Mouse (Mus musculus) frontal cortex, postnatal 14 days (tissue): ENCODE results near the gene 2300009A05Rik.

Experiments
- DNase-seq, 2 experiments: peaks; one replicate each; pipeline ENCODE4 v3.0.0; 2022; ENCODE audit warnings: low spot score in 2 of 2

Gene 2300009A05Rik

DNA sequence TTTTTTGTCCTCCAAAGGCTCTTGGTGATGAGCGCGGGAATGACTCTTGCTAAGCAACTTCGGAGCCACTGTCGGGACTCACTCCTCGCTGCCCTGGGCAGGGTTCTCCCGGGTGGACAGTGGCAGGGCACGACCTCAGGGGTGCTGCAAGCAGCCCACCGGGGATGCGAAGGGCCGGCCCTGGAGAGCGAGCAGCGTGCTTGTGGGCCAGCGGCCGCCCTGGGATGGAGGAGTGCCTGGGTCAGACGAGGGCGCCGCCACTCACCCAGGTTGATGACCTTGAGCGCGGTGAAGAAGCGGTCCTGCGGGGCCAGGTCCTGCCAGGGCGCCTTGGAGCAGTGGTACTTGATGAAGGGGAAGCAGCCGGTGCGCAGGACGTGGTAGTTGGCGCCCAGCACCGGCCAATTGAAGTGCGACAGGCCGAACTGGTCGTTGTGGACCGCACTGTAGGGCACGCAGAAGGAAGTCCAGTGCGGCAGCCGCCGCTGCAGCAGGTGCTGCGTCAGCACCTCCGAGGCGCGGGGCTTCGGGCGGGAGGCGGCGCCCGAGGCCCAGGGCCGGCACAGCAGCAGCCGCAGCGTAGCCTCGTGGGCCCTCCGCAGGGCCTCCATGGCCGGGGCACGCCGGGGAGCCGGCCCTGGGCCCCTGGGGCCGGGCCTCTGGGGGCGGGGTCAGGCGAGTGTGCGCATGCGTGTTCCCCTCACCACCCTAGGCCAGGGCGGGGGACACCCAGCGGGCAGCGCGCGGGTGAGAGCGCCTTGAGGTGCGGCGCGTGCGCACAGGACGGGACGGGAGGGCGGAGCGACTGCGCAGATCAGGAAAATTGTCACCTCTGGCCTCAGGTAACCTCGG lies at the start of gene 2300009A05Rik:
Gene 2300009A05Rik (minus strand): TSS at position 636 of the 852 bp plus-strand sequence.
- DNase-seq, result peak; percentile 87

DNA sequence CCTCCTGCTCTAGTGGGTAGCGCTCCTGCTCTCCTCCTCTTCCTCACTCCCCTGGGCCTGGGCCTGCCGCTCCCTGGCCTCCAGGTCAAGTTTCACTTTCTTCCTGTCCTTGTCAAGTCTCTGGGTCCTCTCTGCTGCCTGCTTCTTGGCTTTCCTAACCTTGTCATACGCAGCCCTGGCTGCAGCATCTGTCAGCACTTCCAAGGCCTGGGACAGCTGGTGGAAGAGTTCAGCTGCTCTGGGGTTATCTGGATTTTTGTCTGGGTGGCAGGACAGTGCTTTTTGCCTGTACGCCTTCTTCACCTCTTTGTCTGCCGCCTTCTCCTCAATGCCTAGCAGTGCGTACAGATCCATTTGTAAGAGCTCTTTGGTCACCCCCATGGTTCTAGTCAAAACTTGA lies 44.6 kb upstream of the 2300009A05Rik start:
- no peak for DNase-seq

GRCm38 (mm10) chr9:63430652-63431051 lies 31.6 kb upstream of the 2300009A05Rik start:
- DNase-seq, result no peak

DNA sequence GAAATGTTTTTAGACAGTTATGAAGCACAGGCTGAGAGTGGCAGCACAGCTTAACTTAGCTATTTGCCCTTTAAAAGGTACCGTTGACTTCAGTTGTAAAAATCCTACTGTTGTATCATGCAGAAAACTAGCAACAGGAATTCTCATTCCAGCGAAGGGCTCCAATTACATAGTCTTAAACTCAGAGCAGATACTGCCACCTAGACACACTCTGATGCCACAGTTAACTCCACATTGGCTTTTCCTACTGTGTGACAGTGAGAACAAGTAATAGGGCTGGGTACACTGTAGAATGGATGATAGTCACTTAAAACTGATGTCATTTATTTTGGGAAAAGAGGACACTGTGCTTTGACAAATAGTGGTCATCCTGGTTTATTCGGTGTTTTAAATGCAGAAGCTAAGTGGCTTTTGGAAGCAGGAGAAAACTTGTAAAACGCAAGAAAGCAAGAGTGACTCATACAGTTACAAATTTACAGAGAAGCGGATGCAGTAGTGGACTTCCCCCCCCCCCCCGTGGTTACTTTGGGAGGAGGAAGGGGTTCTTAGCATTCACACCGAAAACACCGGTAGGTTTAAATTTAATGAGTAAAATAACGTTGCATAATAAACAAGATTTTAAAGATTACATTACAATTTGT lies 22.2 kb upstream of the 2300009A05Rik start:
- DNase-seq, result no peak

GRCm38 (mm10) chr9:63420396-63420795 lies 21.4 kb upstream of the 2300009A05Rik start:
- no peak for DNase-seq

DNA sequence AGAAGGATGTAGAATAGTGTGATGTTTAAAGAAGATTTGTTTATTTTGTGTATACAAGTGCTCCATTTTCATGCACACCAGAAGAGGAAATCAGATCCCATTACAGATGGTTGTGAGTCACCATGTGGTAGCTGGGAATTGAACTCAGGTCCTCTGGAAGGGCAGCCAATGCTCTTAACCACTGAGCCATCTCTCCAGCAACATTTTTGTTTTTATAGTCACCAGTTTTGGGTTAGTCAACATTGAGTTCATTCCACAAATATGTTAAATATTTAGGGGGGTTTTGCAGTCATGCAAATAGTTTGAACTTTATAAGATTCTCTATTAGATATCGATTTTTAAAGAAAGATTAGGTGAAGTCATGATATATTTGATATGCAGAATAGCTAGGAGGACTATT lies 1.1 kb upstream of the 2300009A05Rik start:
- DNase-seq, result no peak

DNA sequence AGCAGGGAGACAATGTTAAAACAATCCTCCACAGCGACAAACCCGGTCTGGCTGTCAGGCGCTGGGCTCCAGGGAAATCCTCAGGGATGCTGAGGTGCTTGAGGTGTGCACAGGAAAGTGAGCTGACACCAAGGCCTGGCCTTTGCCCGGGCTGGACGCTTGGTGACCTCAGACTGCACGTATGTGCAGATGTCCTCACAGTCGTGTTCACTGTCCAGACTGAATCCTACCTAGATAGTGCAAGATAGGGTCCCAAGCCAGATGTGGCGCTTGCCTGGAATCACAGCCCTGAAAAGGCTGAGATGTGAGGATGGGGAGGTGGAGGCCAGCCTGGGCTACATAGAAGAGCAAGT lies 393 bp upstream of the 2300009A05Rik start:
- DNase-seq, result no peak

GRCm38 (mm10) chr9:63395612-63396011 lies 3.4 kb downstream of the 2300009A05Rik start:
- DNase-seq, result no peak

DNA sequence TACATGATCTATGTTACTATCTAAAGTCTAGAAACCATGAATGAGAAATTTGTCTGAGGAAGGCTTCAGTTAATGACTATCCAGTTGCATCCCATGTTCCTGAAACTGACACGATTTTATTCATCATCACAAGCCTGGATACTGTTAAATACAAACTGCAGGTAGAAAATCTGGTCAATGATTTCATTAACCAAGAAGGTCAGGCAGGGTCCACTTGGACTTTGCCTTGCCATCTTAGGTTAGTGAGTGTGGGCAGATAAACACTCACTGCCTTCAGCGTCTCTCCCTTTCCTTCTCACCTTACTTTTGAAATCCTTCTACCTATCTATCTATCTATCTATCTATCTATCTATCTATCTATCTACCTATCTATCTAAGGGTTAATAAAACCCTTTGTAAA lies 7.7 kb downstream of the 2300009A05Rik start:
- DNase-seq, result no peak

DNA sequence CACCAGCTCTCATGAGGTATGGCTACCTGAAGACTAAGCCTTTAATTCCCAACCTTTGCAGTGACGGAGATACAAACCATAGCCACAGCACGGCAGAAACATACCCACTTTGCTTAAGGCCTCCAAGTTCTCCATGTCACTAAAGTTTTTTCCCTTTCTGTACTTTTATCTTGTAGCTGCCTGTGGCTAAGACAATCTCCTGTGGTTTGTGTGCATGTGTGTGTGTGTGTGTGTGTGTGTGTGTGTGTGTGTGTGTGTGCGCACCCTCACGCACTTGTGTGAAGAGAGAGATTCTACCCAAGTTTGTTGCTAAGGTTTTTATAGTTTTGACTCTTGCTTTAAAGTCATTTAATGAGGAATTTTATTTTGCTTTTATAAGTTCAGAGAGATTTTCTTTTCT lies 16.3 kb downstream of the 2300009A05Rik start:
- DNase-seq, result no peak

- DNase-seq, result no peak
Observed at GRCm38 (mm10) chr9:63380326-63380725, 18.7 kb downstream of the 2300009A05Rik start.

GRCm38 (mm10) chr9:63378174-63378573 lies 20.9 kb downstream of the 2300009A05Rik start:
- DNase-seq, result no peak

DNA sequence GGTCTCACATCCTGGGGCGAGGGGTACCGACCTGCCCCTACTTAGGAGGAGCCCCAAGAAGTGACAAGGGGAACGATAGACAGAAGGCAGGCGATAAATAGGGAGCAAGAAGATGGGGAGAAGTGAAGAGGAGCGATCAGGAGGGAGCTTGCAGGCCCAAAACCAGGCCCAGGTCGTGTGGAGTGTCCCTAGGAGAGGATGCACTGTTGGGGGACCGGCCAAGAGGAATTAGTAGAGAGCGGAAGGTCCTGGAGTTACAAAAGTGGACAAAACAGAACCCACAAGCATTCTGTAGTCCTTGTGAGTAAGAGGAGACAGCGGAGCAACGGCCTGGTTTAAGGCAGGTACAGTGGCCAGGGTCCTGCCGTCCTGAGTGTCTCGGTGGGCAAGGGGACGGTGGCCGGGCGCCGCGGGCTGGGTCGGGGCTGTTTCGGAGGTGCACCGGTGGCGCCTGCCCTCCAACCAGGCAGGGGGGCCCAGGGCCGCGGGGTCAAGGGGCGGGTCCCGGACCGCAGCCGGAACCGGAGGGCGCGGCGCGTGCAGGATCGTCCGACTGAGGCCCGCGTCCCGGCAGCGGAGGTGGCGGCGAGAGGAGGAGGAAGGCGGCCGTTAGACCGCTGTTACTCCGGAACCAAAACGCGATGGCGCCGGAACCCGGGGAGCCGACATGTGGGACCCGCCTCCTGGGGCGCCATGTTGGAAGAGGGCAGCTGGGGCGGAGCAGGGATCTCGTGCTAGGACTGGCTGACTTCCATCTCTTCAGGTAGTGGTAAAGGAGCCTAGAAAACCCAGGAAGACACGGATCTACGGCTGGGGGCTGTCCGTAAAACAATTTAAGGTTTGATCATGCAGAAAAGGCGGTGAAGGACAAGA lies 21.5 kb downstream of the 2300009A05Rik start, which contains the start of gene Map2k5:
Gene Map2k5 (minus strand): TSS at position 633 of the 873 bp plus-strand sequence.
- peak; percentile 79 to 89 for DNase-seq

- DNase-seq, result no peak
Observed at GRCm38 (mm10) chr9:63373315-63373714, 25.7 kb downstream of the 2300009A05Rik start.

GRCm38 (mm10) chr9:63372541-63372940 lies 26.5 kb downstream of the 2300009A05Rik start:
- DNase-seq, result no peak

GRCm38 (mm10) chr9:63360410-63360809 lies 38.6 kb downstream of the 2300009A05Rik start:
- DNase-seq, result no peak

GRCm38 (mm10) chr9:63359016-63359415 lies 40.0 kb downstream of the 2300009A05Rik start:
- DNase-seq, result no peak

DNA sequence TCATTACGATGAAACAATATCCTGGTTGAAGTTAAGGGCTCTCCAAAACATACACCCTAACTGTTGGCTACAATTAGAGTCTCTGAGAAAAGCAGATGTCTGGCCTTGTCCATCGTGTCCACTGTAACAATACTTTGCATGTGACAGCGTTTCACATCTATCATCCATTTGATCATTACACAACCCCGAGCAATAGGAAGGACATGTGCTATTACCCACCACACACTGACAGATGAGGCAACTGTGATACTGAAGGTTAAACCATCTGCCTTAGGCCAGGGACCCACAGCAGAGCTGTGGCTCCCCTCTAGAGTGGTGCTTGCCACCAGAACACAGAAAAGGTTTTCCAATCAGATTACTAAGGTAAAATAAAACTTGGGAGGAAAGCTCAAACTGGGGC lies 42.3 kb downstream of the 2300009A05Rik start:
- no peak for DNase-seq

- no peak for DNase-seq
Observed at GRCm38 (mm10) chr9:63356278-63356677, 42.8 kb downstream of the 2300009A05Rik start.

DNA sequence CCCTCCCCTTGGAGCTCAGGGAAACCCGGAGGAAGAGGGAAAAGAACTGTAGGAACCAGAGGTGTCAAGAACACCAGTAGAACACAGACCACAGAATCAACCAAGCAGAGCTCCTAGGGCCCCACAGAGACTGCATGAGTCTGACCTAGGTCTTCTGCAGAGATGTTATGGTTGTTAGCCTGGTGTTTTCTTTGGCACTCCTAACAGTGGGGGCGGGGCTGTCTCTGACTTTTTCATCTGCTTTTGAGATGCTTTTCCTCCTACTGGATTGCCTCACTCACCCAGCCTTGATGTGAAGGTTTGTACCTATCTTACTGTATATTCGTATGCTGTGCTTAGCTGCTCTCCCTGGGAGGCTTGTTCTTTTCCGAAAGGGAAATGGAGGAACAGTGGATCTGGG lies 44.9 kb downstream of the 2300009A05Rik start:
- DNase-seq, result no peak

DNA sequence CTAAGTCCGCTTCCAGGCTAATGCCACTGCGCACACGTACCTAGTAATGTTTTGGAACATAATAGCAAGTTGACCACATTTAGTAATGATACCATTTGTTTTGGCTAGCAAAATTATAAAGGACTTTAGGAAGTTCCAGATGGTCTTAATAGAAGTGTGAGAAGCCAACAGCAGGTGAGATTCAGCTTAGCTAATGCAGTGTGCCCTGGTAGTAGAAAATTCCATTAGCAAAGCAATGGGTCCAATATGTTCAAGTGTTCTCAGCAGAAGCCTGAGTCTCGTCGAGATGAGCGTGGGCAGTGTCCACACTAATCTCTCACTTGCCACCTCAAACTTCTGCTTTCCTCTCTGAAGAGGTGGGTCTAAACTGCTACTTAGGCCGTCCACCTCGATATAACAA lies 49.0 kb downstream of the 2300009A05Rik start:
- DNase-seq, result no peak

DNA sequence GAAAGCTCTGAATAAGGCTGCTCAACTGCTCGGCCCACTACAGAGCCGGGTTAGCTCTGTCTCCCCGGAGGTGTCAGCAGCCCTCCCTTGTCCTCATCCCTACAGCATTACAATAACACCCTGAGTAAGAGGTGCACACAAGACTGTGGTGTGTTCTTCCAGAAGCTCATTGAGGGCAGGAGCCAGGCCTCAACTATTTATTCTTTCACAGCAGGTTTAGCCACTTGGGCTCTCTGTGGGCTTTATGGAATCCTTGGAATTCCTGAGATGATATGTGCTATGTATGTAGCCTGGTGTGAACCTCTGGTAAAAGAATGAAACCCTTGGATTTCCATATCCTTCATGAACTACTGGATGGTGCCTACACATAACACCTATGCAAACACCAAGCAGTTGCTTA lies 49.8 kb downstream of the 2300009A05Rik start:
- no peak for DNase-seq
